Mouse (Mus musculus): ENCODE measurements at regions not wholly inside any gene's neighbourhood (a gene's known extent, or its start where the extent isn't known, plus 50 kb on each side); places are given as distances from the start of the nearest gene placed in this dataset.

DNA sequence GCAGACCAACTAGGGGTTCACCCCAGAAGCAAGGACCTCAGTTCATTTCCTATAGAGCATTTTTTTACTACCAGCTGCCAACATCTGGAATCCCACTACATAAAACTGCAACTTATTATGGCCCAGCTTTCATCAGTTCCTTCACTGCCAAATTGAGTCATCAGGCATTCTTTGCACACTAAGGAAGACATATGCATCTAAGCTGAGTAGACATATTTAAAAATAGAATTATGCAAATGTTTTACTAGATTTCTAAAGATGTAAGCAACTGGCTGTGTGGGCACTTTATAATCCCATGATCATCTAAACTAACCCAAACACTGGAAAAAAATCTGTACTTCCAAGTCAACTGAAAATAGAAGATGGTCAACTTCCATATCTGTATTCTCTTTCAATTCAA lies 415.9 kb upstream of the Rarb start:
- ChIA-PET CTCF (no interaction called here), POLR2A (no interaction called here)

DNA sequence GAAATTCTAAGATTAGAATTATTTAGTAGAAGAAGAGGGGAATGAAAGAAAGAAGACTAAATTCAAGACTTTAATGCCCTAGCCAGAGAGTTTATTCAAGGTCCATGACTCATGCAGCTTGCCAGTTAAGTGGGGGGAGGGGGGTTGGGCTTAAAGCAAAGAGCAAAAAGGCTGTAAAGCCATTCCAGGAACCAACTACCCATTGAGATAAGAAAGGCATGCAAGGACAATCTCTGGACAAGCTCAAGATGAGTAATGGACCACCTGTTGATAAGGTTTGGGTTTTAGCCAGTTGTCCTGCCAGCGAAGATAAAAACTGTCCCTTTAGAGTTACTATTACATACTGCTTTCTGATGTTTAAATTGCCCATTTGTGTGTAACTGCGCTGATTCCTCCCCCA lies 392.5 kb upstream of the Rarb start:
- CTCF ChIA-PET = no interaction called here
- POLR2A ChIA-PET = no interaction called here

GRCm38 (mm10) chr14:17205691-17206090 lies 386.7 kb upstream of the Rarb start:
- POLR2A ChIA-PET = no interaction called here

GRCm38 (mm10) chr14:17203251-17204015 lies 384.5 kb upstream of the Rarb start:
- CTCF ChIA-PET = no interaction called here
- POLR2A ChIA-PET = no interaction called here

More at GRCm38 (mm10) chr14:17205691-17206090, 386.7 kb upstream of the Rarb start:
- CTCF ChIA-PET = no interaction called here

GRCm38 (mm10) chr14:17192953-17193352 lies 374.0 kb upstream of the Rarb start:
- CTCF ChIA-PET = interaction anchor here in 1 of 4 experiments (0.5 kb wide), 1 partner anchor 778 kb away, joined by 3 read pairs; no protein-coding TSS in a partner anchor
- POLR2A ChIA-PET = no interaction called here

GRCm38 (mm10) chr14:17173218-17173617 lies 354.3 kb upstream of the Rarb start:
- POLR2A ChIA-PET = interaction anchor here in 1 of 4 experiments (1.0 to 1.1 kb wide), 2 partner anchors 45 to 1028 kb away, joined by 3 to 4 read pairs; no protein-coding TSS in a partner anchor

GRCm38 (mm10) chr14:17172330-17173110 lies 353.6 kb upstream of the Rarb start:
- POLR2A ChIA-PET = interaction anchor here in 1 of 4 experiments (1.0 to 1.1 kb wide), 2 partner anchors 45 to 1027 kb away, joined by 3 to 4 read pairs; no protein-coding TSS in a partner anchor
- CTCF ChIA-PET = interaction anchor here (0.6 to 1.4 kb wide), 4 partner anchors 233 to 809 kb away, joined by 3 to 8 read pairs (median 4); partner anchors contain the start of gene Thrb (in 1 of the 4)

More at GRCm38 (mm10) chr14:17173218-17173617, 354.3 kb upstream of the Rarb start:
- CTCF ChIA-PET = interaction anchor here (0.6 to 1.4 kb wide), 4 partner anchors 232 to 810 kb away, joined by 3 to 8 read pairs (median 4); partner anchors contain the start of gene Thrb (in 1 of the 4)

GRCm38 (mm10) chr14:17171896-17172295 lies 352.9 kb upstream of the Rarb start:
- ChIA-PET POLR2A (interaction anchor here in 1 of 4 experiments (1.1 kb wide), 1 partner anchor 44 kb away, joined by 4 read pairs; no protein-coding TSS in a partner anchor), CTCF (no interaction called here)

DNA sequence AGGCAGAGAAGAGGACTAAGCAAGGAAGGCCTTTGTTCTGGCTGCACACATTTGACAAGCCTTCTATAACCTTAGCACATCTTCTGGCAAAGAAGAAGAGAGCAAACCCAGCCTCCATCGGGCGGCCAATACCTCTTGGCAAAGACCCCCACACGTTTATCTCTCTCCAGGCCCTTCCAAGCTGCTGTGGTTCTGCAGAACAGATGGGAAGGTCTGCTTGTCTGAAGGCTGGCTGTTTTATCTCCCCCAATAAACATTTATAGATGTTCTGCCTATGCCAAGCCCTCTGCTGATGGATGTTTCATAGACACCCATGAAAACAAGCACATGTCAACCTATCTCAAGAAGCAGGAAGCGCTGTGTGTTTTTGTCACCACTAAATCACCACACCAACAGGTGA lies 339.4 kb upstream of the Rarb start:
- ChIA-PET POLR2A (no interaction called here), CTCF (no interaction called here)

GRCm38 (mm10) chr14:17156402-17156954 lies 337.5 kb upstream of the Rarb start:
- ChIA-PET POLR2A (no interaction called here), CTCF (no interaction called here)

- CTCF ChIA-PET = no interaction called here
- POLR2A ChIA-PET = no interaction called here
These were observed 301.7 kb upstream of the Rarb start for GRCm38 (mm10) chr14:17120679-17121078.

DNA sequence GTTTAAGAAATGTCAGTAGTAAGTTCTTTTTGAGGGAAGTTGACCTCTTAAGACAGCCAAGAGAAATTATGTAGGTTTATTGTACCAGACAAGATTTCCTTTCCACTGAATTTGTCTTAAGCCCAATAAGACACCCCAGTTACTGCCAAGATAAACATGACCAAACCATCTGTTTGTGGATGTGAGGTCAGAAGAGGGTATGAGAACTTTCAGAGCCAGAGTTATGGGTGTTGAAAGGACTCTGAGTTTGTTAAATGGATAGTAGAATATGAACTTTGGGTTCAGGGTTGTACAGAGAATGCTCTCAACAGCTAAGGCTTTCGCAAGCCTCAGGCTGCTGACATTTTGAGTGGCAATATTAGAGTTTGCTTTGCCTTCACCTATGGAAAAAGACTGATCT lies 287.7 kb upstream of the Rarb start:
- ChIA-PET CTCF (no interaction called here), POLR2A (no interaction called here)

DNA sequence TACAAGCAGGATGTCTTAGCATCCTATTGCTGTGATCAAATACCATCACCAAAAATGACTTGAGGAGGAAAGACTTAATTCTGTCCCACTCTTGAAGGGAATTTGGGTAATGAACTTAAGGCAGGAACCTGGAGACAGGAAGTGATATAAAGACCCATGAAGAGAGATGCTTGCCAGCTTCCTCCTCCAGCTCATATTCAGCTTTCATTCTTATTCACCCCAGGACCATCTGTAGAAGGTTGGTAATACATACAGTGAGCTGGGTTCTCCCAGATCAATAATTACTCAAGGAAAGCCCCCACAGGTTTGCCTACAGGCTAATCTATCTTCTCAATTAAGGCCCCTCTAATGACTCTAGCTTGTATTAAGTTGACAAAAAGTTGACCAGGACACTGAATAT lies 283.5 kb upstream of the Rarb start:
- CTCF ChIA-PET = no interaction called here
- POLR2A ChIA-PET = no interaction called here

- ChIA-PET CTCF (no interaction called here), POLR2A (no interaction called here)
These were observed 271.6 kb upstream of the Rarb start for GRCm38 (mm10) chr14:17090573-17090937.

GRCm38 (mm10) chr14:17089640-17090572 lies 270.9 kb upstream of the Rarb start:
- ChIA-PET POLR2A (no interaction called here), CTCF (no interaction called here)

GRCm38 (mm10) chr14:17089089-17089634 lies 270.2 kb upstream of the Rarb start:
- ChIA-PET POLR2A (interaction anchor here in 1 of 4 experiments (0.7 kb wide), 1 partner anchor 39 kb away, joined by 3 read pairs; no protein-coding TSS in a partner anchor), CTCF (no interaction called here)

- POLR2A ChIA-PET = no interaction called here
- CTCF ChIA-PET = no interaction called here
These were observed 268.9 kb upstream of the Rarb start for GRCm38 (mm10) chr14:17087828-17088227.

DNA sequence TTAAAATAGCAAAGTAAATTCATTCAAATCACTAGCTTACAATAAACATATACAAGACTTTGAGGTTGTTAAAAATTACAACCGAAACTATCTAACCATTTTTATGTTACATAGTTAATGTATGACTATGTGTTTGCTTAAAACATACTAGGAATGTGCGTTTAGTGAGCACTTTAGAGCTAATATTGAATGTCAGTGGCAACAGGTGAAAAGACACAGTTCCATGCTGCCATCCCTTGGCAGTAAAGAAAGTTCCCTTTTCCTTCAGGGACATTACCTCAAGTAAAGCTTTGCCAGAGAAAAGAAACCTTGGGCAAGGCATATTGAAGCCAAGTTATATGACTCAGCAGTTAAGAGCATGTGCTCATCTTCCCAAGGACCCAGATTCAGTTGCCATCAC lies 265.0 kb upstream of the Rarb start:
- CTCF ChIA-PET = no interaction called here
- POLR2A ChIA-PET = no interaction called here

GRCm38 (mm10) chr14:17081904-17082303 lies 262.9 kb upstream of the Rarb start:
- CTCF ChIA-PET = no interaction called here
- POLR2A ChIA-PET = no interaction called here
